ENCODE assay signal across 8 mouse cellular contexts in genomic region chr13:49169448-49170207, GRCm38 (mm10). TPM values are rescaled to one million over a fixed set of nuclear protein-coding genes. Genes with fewer than 3 reads are reported as not detected.
DNase-seq lines count a peak whose midpoint lies in the region; ATAC-seq and TF ChIP-seq lines count a peak whose summit lies in the region.

No protein-coding gene starts in this region.

- peaks cover 16% of the 10 kb centered on the region for H3K27me3 ChIP-seq in C2C12 (ENCODE audit: control insufficient read depth, insufficient read depth, insufficient read length)
- H3K27me3 ChIP-seq in forebrain, embryonic 11.5 days (ENCODE audit: control insufficient read depth, insufficient read depth, low read length): no peaks in the 10 kb centered on the region
- 0 out of 2 replicates have a peak, but pooled peaks cover 3% of the 10 kb centered on the region for H3K27me3 ChIP-seq in neural tube, embryonic 15.5 days (replicated peaks)
- no peaks in the 10 kb centered on the region for H3K27me3 ChIP-seq in testis, adult 2 months (ENCODE audit: control insufficient read depth, insufficient read depth, low read length)

- H3K4me2 ChIP-seq in forebrain, embryonic 11.5 days (ENCODE audit: low read depth, low read length, severe bottlenecking): no peak overlapping the region
- no peak overlapping the region for H3K4me2 ChIP-seq in neural tube, embryonic 15.5 days

- ATAC-seq in forebrain, embryonic 11.5 days (replicated peaks; ENCODE audit: low FRiP score): peak; percentile 66; the same call in 1 of the 2 replicates
- peak; percentile 29 for ATAC-seq in neural tube, embryonic 15.5 days (ENCODE audit: low FRiP score)

- peak; percentile 93 for DNase-seq in brain, adult 2 months (ENCODE audit: low read depth, low spot score)
- DNase-seq in forebrain, embryonic 11.5 days (ENCODE audit: low spot score): peak; percentile 91
- DNase-seq in heart, postnatal 10 days: peak; percentile 92 to 97
- peak; percentile 96 to 97 for DNase-seq in kidney, postnatal 4 days
- DNase-seq in lung, adult 18-20 months: peak; percentile 83 to 88

- H3K9ac ChIP-seq in forebrain, embryonic 11.5 days (ENCODE audit: low read length): no peak overlapping the region
- no peak overlapping the region for H3K9ac ChIP-seq in neural tube, embryonic 15.5 days (replicated peaks)

- H3K4me3 ChIP-seq in C2C12 (ENCODE audit: insufficient read depth, poor library complexity, severe bottlenecking): no peak overlapping the region
- H3K4me3 ChIP-seq in forebrain, embryonic 11.5 days (ENCODE audit: low read depth, low read length): no peak overlapping the region
- H3K4me3 ChIP-seq in neural tube, embryonic 15.5 days (replicated peaks): no peak overlapping the region
- H3K4me3 ChIP-seq in testis, adult 2 months (ENCODE audit: control insufficient read depth, low read depth, low read length): no peak overlapping the region

- peak; percentile 83 for TF ChIP-seq CTCF in C2C12 (IDR thresholded peaks at IDR 0.05; ENCODE audit: control insufficient read depth, insufficient read depth, insufficient read length)
- TF ChIP-seq CTCF in testis, adult 2 months (IDR thresholded peaks at IDR 0.05; ENCODE audit: control insufficient read depth, insufficient read depth, insufficient replicate concordance, low read depth, low read length): peak; percentile 98

- no peaks in the 10 kb centered on the region for H3K79me2 ChIP-seq in C2C12 (ENCODE audit: control insufficient read depth, insufficient read depth)

- WGBS in forebrain, embryonic 11.5 days: 22% methylated on average over 17 of the region's 17 CpGs
- WGBS in neural tube, embryonic 15.5 days: 24% methylated on average over 17 of the region's 17 CpGs

- intact Hi-C loops in heart, postnatal 10 days (cut with DNase I): loop anchor here (5.0 kb wide), 3 partner anchors 172 to 292 kb away; no protein-coding TSS in a partner anchor

- no peak overlapping the region for H3ac ChIP-seq in C2C12 (ENCODE audit: control insufficient read depth, insufficient read length, low read depth)

- H3K36me3 ChIP-seq in C2C12 (ENCODE audit: control insufficient read depth, insufficient read depth): no peaks in the 10 kb centered on the region
- H3K36me3 ChIP-seq in forebrain, embryonic 11.5 days (ENCODE audit: control insufficient read depth, insufficient read depth, low read length): no peaks in the 10 kb centered on the region
- no peaks in the 10 kb centered on the region for H3K36me3 ChIP-seq in neural tube, embryonic 15.5 days
- H3K36me3 ChIP-seq in testis, adult 2 months (ENCODE audit: control insufficient read depth, insufficient read depth, low read length): no peaks in the 10 kb centered on the region

- no peaks in the 10 kb centered on the region for H3K9me3 ChIP-seq in forebrain, embryonic 11.5 days (ENCODE audit: control insufficient read depth, low read length)
- no peaks in the 10 kb centered on the region for H3K9me3 ChIP-seq in neural tube, embryonic 15.5 days (replicated peaks)

- H3K27ac ChIP-seq in forebrain, embryonic 11.5 days (ENCODE audit: low read depth, low read length): no peak overlapping the region
- no peak overlapping the region for H3K27ac ChIP-seq in neural tube, embryonic 15.5 days (replicated peaks)
- H3K27ac ChIP-seq in testis, adult 2 months (ENCODE audit: control insufficient read depth, insufficient read depth, low read depth, low read length): peak overlapping the region; percentile 23; the same call in 1 of the 2 replicates

- no peaks in the 10 kb centered on the region for H3K79me3 ChIP-seq in C2C12 (ENCODE audit: low read depth)

- no peak for TF ChIP-seq POLR2A in testis, adult 2 months (IDR thresholded peaks at IDR 0.05; ENCODE audit: control insufficient read depth, low read depth, low read length)

- no peaks in the 10 kb centered on the region for H3K4me1 ChIP-seq in forebrain, embryonic 11.5 days (replicated peaks; ENCODE audit: control insufficient read depth, insufficient read depth, low read length)
- 0 out of 2 replicates have a peak, but pooled peaks cover 7% of the 10 kb centered on the region for H3K4me1 ChIP-seq in neural tube, embryonic 15.5 days
- H3K4me1 ChIP-seq in testis, adult 2 months (ENCODE audit: control insufficient read depth, insufficient read depth, low read length): peaks cover 25% of the 10 kb centered on the region

TF ChIP-seq in C2C12, 6 proteins besides CTCF, POLR2A, EP300 and RAD21:
- TF ChIP-seq MYOD1 (IDR thresholded peaks at IDR 0.05; ENCODE audit: control insufficient read depth, insufficient read length, low read depth) (no peak), MAX (IDR thresholded peaks at IDR 0.05) (no peak), MYOG (IDR thresholded peaks at IDR 0.05; ENCODE audit: control insufficient read depth, extremely low read depth, insufficient read length) (no peak)

RNA-seq across cellular contexts. Expression of gene Ninj1, which starts 17.7 kb away (rescaled TPM):
- polyA plus RNA-seq in C2C12 (2012; fragmentation: generic; extraction: Trizol): 78.6 TPM
- polyA plus RNA-seq in forebrain, embryonic 11.5 days (2014; fragmentation: Nextera tagmentation; extraction: Ambion mirVana): 19.6 and 23.8 TPM in 2 replicates
- total RNA-seq in heart, postnatal 10 days (2021): 10 to 100 TPM; 45.2 to 88.0 TPM
- polyA plus RNA-seq in neural tube, embryonic 15.5 days (2015; fragmentation: Nextera tagmentation; extraction: Ambion mirVana): 37.4 and 38.9 TPM in 2 replicates
- polyA plus RNA-seq in testis, adult 2 months (2012; rRNA removed): 30.9 and 41.5 TPM in 2 replicates

RNA-seq across cellular contexts. Expression of gene Wnk2, which starts 21.8 kb away (rescaled TPM):
- polyA plus RNA-seq in C2C12 (2012; fragmentation: generic; extraction: Trizol): not detected
- polyA plus RNA-seq in forebrain, embryonic 11.5 days (2014; fragmentation: Nextera tagmentation; extraction: Ambion mirVana): 10.3 and 10.7 TPM in 2 replicates
- total RNA-seq in heart, postnatal 10 days (2021): 10 to 100 TPM; 26.9 to 27.6 TPM
- polyA plus RNA-seq in neural tube, embryonic 15.5 days (2015; fragmentation: Nextera tagmentation; extraction: Ambion mirVana): 16.0 and 19.0 TPM in 2 replicates
- 1.0 and 1.6 TPM in 2 replicates for polyA plus RNA-seq in testis, adult 2 months (2012; rRNA removed)

RNA-seq across cellular contexts. Expression of gene Card19, which starts 46.2 kb away (rescaled TPM):
- polyA plus RNA-seq in C2C12 (2012; fragmentation: generic; extraction: Trizol): 159 TPM
- 18.9 and 19.6 TPM in 2 replicates for polyA plus RNA-seq in forebrain, embryonic 11.5 days (2014; fragmentation: Nextera tagmentation; extraction: Ambion mirVana)
- 100 to 1,000 TPM; 112 to 117 TPM for total RNA-seq in heart, postnatal 10 days (2021)
- 44.6 and 45.5 TPM in 2 replicates for polyA plus RNA-seq in neural tube, embryonic 15.5 days (2015; fragmentation: Nextera tagmentation; extraction: Ambion mirVana)
- 22.0 and 28.9 TPM in 2 replicates for polyA plus RNA-seq in testis, adult 2 months (2012; rRNA removed)
